Mouse (Mus musculus) heart, adult 2 months (tissue): ENCODE results near the gene Ggt1.

Source experiments
- CTCF ChIP-seq: fragments of 200-600 bp; IDR thresholded peaks from 2 replicates; pipeline ENCODE4 v1.8.1; 2022; ENCODE audit warnings: antibody characterized with exemption, mild to moderate bottlenecking, moderate library complexity
- POLR2A ChIP-seq: fragments of 200-500 bp; IDR thresholded peaks from 2 replicates; pipeline ENCODE4 v1.6.1; 2011; ENCODE audit warnings: mild to moderate bottlenecking, low read depth, low read length, control low read depth; ENCODE audit not compliant: insufficient read depth

- TF ChIP-seq POLR2A = no peak
- no peak for TF ChIP-seq CTCF
These were observed 9.3 kb upstream of the Ggt1 start for GRCm38 (mm10) chr10:75552106-75552505.
